Mouse (Mus musculus) right cerebral cortex, adult 18-20 months (tissue): Measurements from ENCODE around the gene Mthfr.

Source experiments
- DNase-seq: peaks from one replicate; pipeline ENCODE4 v3.0.0; 2022; ENCODE audit warnings: mixed read lengths

Gene Mthfr

DNA sequence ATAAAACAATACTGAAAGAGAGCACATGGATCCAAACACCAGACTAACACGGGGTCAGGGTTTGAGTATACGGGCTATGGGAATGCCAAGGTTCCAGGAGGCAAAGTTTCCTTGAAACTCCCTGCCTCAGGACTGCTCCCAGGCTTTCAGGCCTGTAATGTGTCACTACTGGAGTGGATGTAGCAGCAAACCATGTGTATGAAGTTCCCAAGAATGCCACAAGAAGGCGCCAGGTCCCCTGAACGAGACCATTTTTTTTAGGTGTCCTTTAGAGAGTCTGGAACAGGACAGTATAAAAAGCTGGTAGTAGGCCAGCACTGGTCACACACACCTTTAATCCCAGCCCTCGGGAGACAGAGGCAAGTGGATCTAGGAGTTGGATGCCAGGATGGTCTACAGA lies 55.3 kb downstream of the Mthfr start:
- DNase-seq = no peak

DNA sequence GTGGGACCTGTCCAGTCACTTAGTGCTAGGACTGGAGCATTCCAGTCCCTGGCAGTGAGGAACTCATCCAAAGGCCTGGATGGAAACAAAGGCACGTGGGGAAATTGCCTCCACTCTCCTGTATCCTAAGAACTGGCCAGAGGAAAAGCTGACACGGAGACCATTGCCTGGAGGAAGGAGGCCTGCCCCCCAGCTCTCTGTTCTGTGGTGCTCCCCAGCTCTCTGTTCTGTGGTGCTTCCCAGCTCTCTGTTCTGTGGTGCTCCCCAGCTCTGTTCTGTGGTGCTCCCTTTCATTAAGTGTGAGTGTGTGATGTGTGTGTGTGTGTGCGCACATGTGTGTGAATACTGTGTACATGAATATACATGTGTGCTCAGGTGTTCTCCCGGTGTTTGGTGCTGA lies 56.2 kb downstream of the Mthfr start:
- no peak for DNase-seq

DNA sequence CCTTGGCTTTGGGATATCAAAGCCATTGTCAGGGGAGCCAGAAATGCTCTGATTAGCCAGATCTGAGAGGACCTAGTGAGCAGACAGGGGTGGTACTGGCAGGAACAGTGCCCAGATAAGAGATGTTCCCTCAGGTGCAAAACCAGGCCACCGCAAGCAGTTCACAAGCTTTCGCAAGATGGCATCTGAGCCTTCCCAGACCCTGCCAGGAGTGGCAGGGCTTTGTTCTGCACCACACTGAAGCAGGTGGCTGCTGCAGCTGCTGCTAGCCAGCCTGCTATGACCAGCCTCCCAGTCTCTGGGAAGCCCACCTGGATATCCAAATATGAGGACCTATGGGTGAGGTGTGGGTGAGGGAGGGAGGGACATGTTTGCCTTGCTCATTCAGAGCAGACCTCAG lies 59.1 kb downstream of the Mthfr start:
- no peak for DNase-seq

DNA sequence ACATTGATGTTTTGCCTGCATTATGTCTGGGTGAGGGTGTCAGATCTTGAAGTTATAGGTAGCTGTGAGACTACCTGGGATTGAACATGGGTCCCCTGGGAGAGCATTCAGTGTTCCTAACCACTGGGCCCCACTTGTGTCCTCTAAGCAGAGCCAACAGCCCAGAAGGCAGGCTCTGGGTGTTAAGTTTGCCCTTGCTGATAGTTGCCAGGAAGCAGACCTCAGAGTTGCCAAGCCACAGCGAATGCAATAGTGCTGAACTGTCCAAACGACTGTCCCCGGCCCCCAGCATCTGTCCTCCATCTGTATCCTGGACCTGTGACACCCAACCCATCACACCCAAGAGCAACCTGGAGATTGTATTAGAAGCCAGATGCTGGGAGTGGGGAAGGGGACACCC lies 59.8 kb downstream of the Mthfr start:
- DNase-seq = no peak

DNA sequence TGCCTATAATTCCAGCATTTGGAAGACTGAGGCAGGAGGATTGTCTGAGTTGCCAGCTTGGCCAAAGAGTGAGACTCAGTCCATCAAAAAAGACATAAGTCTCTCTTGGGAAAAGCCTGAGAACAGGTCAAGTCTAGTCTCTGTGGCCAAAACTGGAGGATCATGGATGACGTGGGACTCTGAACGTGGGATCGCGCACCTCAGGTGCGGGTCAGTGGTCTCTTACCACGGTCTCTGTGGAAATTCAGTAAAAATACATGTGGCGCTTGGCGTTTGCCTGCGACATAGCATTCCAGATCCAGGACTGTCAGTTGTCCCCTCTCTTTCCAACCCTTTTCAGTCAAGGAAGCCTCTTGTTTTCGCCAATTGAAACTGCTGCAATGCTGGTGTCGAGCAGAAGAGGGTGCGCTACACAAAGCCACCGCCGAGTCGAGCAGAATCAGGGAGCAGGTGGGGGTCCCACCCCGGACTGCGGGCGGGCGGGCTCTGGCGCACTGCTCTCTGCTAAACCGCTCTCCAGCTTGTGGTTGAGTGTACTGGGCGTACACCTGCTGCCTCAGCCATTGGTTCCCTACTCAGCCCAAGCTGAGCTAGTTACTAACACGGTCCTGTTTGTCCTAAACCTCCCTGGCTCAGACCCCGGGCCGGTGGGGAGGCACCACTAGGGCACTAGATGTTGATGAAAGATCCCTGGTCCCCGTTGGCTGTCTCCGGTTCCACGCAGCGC lies 63.1 kb downstream of the Mthfr start:
- peak; percentile 69 for DNase-seq

DNA sequence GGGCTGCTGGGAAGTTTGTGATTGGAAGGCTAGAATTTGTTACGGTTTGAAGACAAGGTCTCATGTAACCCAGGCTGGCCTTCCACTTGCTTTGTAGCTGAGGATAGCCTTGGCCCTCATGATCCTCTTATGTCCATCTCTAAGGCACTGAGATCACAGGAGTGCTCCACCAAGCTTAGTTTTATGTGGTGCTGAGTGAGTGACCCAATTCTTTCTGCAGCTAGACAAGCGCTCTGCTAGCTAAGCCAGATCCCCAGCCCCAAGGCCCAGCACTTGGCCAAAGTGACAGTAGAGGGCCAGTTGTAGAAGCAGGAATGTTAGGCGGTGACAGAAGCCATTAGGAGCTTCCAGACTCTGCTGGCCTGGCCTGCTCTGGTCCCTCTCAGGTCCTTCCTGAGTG lies 65.3 kb downstream of the Mthfr start:
- no peak for DNase-seq

GRCm38 (mm10) chr4:148107621-148108291 lies 68.9 kb downstream of the Mthfr start:
- no peak for DNase-seq

DNA sequence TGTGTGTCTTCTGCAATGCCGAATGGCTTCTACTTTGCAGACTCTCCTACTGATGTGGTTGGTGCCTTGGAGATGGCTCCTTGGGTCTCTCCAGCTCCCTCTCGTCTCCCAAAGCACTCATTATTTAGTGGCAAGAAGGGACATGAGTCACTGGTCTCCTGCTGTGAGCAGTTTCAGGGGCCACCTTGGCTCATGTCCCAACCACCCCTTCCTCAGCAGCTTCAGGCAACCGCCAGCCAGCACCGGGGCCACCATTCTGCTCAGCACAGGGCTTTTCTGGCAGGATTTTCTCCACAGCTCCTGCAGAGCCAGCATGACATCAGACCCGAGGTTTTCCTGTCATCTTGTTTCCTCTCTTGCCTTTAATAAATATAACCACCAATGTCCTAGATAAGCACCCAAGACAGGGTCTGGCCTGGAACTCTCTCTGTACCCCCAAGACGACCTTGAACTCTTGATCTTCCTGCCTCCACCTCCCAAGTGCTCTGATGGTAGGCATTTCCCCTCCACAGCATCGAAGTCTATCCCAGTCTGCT lies 69.8 kb downstream of the Mthfr start:
- no peak for DNase-seq
